Mouse (Mus musculus): Measurements from ENCODE around the gene Gtf3c1. TPM values are rescaled to one million over a fixed set of nuclear protein-coding genes. Genes with fewer than 3 reads are reported as not detected.

The Gtf3c1 gene
- polyA plus RNA-seq (2012; rRNA removed; ENCODE audit: low replicate concordance) = 37.3 and 50.7 TPM in 2 replicates

DNA sequence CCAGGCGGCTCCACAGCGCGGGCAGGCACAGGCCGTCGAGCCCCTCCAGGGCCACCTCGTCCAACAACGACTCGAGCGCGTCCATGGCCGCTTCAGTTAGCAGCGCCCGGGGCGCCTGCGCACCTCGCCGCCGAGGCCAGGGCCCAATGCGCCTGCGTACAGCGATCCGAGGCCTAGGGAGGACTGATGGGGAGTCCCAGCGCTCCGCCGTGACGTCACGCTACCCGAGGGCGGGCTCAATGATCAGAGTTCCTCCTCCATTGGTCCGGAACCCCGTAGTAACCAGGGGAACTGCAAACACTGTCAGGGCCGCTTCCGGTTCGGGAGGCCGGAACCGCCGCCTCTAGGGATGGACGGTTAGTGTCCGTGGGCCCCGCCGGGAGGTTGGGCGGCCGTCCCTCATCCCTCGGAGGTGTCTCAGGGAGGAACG lies at the start of gene Gtf3c1, which contains the start of gene D430042O09Rik:
Gene Gtf3c1 (minus strand): TSS at position 188 of the 430 bp plus-strand sequence.
Gene D430042O09Rik (plus strand): TSS at position 296 of the 430 bp plus-strand sequence.

DNA sequence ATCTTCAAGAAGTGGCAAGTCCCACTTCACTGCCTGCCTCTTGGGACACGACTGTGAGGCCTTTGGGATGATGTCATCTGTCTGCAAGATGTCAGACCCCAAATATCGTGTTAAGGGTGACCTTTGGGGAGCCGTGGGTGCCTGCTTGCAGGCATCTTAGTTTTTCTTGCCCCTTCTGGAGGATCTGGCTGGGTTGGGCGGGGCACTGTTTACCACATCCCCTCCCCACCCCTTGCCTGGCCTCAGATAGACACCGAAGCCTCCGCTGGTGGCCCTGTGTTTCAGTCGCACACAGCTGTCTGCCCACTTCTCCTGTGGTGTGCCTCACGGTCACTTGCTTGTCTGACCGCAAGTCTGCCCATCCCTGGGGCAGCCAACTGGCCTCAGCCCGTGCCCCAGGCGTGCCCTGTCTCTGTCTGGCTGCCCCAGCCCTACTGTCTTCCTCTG lies 104.4 kb downstream of the Gtf3c1 start, which contains the start of gene Il21r:
Gene Il21r (plus strand): TSS at position 245 of the 447 bp plus-strand sequence.

Other genes with a start within 250 kb of the Gtf3c1 start
- 40.6 and 55.3 TPM in 2 replicates for gene Nsmce1, start 216.2 kb downstream of the Gtf3c1 start, polyA plus RNA-seq (2012; rRNA removed; ENCODE audit: low replicate concordance)
- 47.7 and 117 TPM in 2 replicates for gene Il4ra, start 155.7 kb downstream of the Gtf3c1 start, polyA plus RNA-seq (2012; rRNA removed; ENCODE audit: low replicate concordance)
- gene Il21r, start 104.4 kb downstream of the Gtf3c1 start, polyA plus RNA-seq (2012; rRNA removed; ENCODE audit: low replicate concordance) = 1.4 and 6.0 TPM in 2 replicates
- gene D430042O09Rik, start 108 bp upstream of the Gtf3c1 start, polyA plus RNA-seq (2012; rRNA removed; ENCODE audit: low replicate concordance) = 13.7 and 19.4 TPM in 2 replicates

All from subcutaneous adipose tissue, adult 2 months (tissue).